Mouse (Mus musculus) limb, embryonic 12.5 days (tissue): ENCODE measurements around the gene Cdk20. TPM values are rescaled to one million over a fixed set of nuclear protein-coding genes. Genes with fewer than 3 reads are reported as not detected.
A peak's percentile ranks its signal among the peaks of the same experiment; 100 is the strongest.

ENCODE experiments used
- ATAC-seq: fragments of 200-750 bp; cut with Nextera tagmentation; 2 replicates; pipeline ENCODE4 v1.8.0; 2017; ENCODE audit warnings: low read depth, moderate TSS enrichment; ENCODE audit not compliant: insufficient number of reproducible peaks, insufficient read depth, low FRiP score, low TSS enrichment
- H3K27ac ChIP-seq: fragments of 300-500 bp; sonication (generic); 2 replicates; pipeline ENCODE4 v1.5.1; 2016; ENCODE audit warnings: mild to moderate bottlenecking, moderate library complexity
- H3K27me3 ChIP-seq: fragments of 300-500 bp; sonication (generic); 2 replicates; pipeline ENCODE4 v1.6.1; 2016; ENCODE audit warnings: mild to moderate bottlenecking, moderate library complexity
- H3K36me3 ChIP-seq: fragments of 300-500 bp; sonication (generic); 2 replicates; pipeline ENCODE4 v1.6.1; 2016; ENCODE audit warnings: mild to moderate bottlenecking, moderate library complexity
- H3K4me1 ChIP-seq: fragments of 300-500 bp; sonication (generic); replicated peaks from 2 replicates; pipeline ENCODE4 v1.6.1; 2016
- H3K4me2 ChIP-seq: fragments of 300-500 bp; sonication (generic); 2 replicates; pipeline ENCODE4 v1.6.1; 2016; ENCODE audit warnings: mild to moderate bottlenecking, moderate library complexity
- H3K4me3 ChIP-seq: fragments of 300-500 bp; sonication (generic); replicated peaks from 2 replicates; pipeline ENCODE4 v1.5.1; 2016; ENCODE audit warnings: mild to moderate bottlenecking
- H3K9ac ChIP-seq: fragments of 300-500 bp; sonication (generic); replicated peaks from 2 replicates; pipeline ENCODE4 v1.6.1; 2016; ENCODE audit warnings: mild to moderate bottlenecking, moderate library complexity
- H3K9me3 ChIP-seq: fragments of 300-500 bp; sonication (generic); 2 replicates; pipeline ENCODE4 v1.6.1; 2016; ENCODE audit warnings: mild to moderate bottlenecking, moderate library complexity
- WGBS: fragments of 180-500 bp; shearing (Covaris S2); methylation state at CpG from one replicate; pipeline ENCODE4 v1.1.7; 2016; 5-methylcytosine and 5-hydroxymethylcytosine counted together
- polyA plus RNA-seq: library from polyadenylated mRNA; unstranded; fragments of >200 nt; fragmentation: Nextera tagmentation; extraction: Ambion mirVana; gene quantifications from 2 replicates; pipeline ENCODE4 v1.2.1, GENCODE M21; 2016

The Cdk20 gene
- 16.9 and 18.1 TPM in 2 replicates for polyA plus RNA-seq

DNA sequence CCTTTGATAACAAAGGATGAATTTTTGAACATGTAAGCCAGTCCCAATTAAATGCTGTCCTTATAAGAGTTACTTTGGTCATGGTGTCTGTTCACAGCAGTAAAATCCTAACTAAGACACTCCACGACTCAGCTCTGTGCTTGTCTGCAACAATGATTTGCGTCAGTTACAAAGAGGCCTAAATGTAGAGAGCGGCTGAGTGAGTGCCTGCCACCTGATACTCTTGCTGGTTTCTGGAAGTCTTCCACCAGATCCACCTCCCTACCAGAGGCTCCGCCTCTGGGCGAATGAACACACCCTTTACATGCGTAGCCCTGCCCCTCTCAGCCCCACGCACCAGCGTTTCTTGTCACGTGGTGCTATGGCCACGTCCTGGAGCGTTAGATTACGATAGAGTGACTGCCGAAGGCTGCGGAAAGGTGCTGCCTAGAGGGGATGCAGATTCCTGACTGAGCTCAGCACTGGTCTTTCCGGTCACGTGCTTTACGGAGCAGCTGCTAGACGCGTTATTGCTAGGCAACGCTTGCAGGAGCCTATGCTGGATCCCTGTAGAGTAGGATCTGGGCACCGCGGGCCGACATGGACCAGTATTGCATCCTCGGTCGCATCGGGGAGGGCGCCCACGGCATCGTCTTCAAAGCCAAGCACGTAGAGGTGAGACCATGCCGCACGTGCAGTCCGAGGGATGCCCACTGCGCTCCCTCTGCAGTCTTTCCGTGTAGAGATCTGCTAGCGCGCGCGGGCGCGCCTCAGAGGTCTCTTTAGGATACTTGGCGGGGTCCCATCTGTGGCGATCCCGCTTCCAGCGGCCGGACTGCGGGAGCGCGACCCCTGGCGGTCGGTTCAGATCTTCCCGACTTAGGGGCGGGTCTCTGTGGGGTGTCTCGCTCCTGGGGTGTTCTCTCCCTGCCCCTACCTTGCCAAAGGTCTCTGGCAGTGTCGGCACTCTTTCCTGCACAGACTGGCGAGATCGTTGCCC, at the start of gene Cdk20:
Gene Cdk20, plus strand, starts transcription at position 298 of the 979 bp plus-strand sequence.
- Histone ChIP-seq H3K4me1 (peaks cover 16% of the 10 kb centered on the region; the same call in 1 of the 2 replicates), H3K27ac (peak within 1 kb of the TSS; percentile 94), H3K36me3 (0 out of 2 replicates have a peak, but pooled peaks cover 4% of the 10 kb centered on the region), H3K4me3 (peak within 1 kb of the TSS; percentile 62), H3K9ac (peak within 1 kb of the TSS; percentile 67), H3K27me3 (no peaks in the 10 kb centered on the region), H3K4me2 (peak within 1 kb of the TSS; percentile 67), H3K9me3 (no peaks in the 10 kb centered on the region)
- peak; percentile 100 for ATAC-seq
- WGBS: under 1% methylated on average over 57 of the region's 57 CpGs

DNA sequence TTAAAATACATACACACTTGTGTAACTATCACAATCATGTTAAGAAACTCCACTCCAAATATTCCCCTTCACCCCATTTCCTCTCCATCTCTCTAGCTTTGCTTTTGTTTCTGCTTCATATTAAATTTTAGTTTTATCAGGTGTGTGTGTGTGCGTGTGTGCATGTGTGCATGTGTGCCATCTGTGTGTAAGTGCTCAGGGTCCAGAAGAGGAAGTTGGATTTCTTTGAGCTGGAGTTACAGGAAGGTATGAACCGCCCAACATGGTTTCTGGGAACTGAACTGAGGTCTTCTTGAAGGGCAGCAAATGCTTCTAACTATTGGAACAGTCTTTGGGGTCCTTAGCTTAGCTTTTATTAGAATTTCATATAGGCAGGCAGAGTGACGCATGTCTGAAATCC, 47.2 kb upstream of the Cdk20 start:
- Histone ChIP-seq H3K36me3 (no peaks in the 10 kb centered on the region), H3K4me2 (no peak overlapping the region), H3K4me3 (no peak overlapping the region), H3K27me3 (no peaks in the 10 kb centered on the region), H3K4me1 (no peaks in the 10 kb centered on the region), H3K9me3 (no peaks in the 10 kb centered on the region), H3K9ac (no peak overlapping the region), H3K27ac (no peak overlapping the region)
- ATAC-seq: no peak
- 83% methylated on average over 3 of the region's 3 CpGs for WGBS

- no peak overlapping the region for H3K9ac ChIP-seq
Observed at GRCm38 (mm10) chr13:64386048-64386447, 46.1 kb upstream of the Cdk20 start.

DNA sequence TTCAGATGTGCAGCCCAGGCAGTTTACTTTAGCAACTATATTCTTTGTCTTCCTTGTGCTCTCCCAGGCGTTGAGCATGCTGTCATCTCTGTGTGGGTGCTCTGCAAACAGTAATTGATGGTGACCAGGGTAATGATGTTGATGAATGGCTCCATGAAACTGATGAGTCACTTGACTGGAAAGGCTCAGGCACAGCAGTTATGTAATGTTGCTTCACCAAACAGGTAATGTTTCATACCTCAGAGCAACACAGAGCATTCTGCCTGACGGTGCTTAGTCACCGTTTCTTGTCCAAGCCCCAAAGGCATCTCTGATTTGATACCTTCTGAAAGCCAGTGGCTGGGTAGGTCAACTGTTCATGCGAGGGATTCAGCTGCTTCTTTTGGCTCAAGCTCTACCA, 43.7 kb upstream of the Cdk20 start:
- Histone ChIP-seq H3K36me3 (no peaks in the 10 kb centered on the region), H3K4me1 (no peaks in the 10 kb centered on the region), H3K4me2 (no peak overlapping the region), H3K27ac (no peak overlapping the region), H3K27me3 (no peaks in the 10 kb centered on the region), H3K9me3 (no peaks in the 10 kb centered on the region), H3K9ac (no peak overlapping the region), H3K4me3 (no peak overlapping the region)
- ATAC-seq: no peak
- 68% methylated on average over 4 of the region's 4 CpGs for WGBS

More at GRCm38 (mm10) chr13:64386048-64386447, 46.1 kb upstream of the Cdk20 start:
- no peaks in the 10 kb centered on the region for H3K9me3 ChIP-seq
- no peak for ATAC-seq
- H3K4me2 ChIP-seq: no peak overlapping the region
- no peaks in the 10 kb centered on the region for H3K36me3 ChIP-seq
- H3K27me3 ChIP-seq: no peaks in the 10 kb centered on the region
- no peak overlapping the region for H3K4me3 ChIP-seq
- 46% methylated on average over 2 of the region's 2 CpGs for WGBS
- no peak overlapping the region for H3K27ac ChIP-seq
- H3K4me1 ChIP-seq: no peaks in the 10 kb centered on the region

GRCm38 (mm10) chr13:64396979-64397378, 35.1 kb upstream of the Cdk20 start:
- H3K4me2 ChIP-seq: no peak overlapping the region
- H3K27ac ChIP-seq: no peak overlapping the region
- no peak overlapping the region for H3K9ac ChIP-seq
- no peak overlapping the region for H3K4me3 ChIP-seq
- no peaks in the 10 kb centered on the region for H3K9me3 ChIP-seq
- 72% methylated on average over 8 of the region's 8 CpGs for WGBS
- no peaks in the 10 kb centered on the region for H3K36me3 ChIP-seq
- ATAC-seq: no peak
- no peaks in the 10 kb centered on the region for H3K27me3 ChIP-seq
- H3K4me1 ChIP-seq: no peaks in the 10 kb centered on the region

- 91% methylated on average over 1 of the region's 1 CpGs for WGBS
- Histone ChIP-seq H3K9me3 (no peaks in the 10 kb centered on the region), H3K27me3 (no peaks in the 10 kb centered on the region), H3K4me3 (no peak overlapping the region), H3K36me3 (no peaks in the 10 kb centered on the region), H3K27ac (no peak overlapping the region), H3K4me2 (no peak overlapping the region), H3K4me1 (no peaks in the 10 kb centered on the region), H3K9ac (no peak overlapping the region)
- ATAC-seq: no peak
Observed at GRCm38 (mm10) chr13:64398065-64398464, 34.0 kb upstream of the Cdk20 start.

- Histone ChIP-seq H3K9ac (no peak overlapping the region), H3K4me3 (no peak overlapping the region), H3K4me2 (no peak overlapping the region), H3K27ac (no peak overlapping the region), H3K27me3 (no peaks in the 10 kb centered on the region), H3K4me1 (no peaks in the 10 kb centered on the region), H3K9me3 (no peaks in the 10 kb centered on the region), H3K36me3 (no peaks in the 10 kb centered on the region)
- ATAC-seq: no peak
- WGBS: 83% methylated on average over 3 of the region's 3 CpGs
Observed at GRCm38 (mm10) chr13:64399906-64400305, 32.2 kb upstream of the Cdk20 start.

GRCm38 (mm10) chr13:64400801-64401361, 31.2 kb upstream of the Cdk20 start:
- no peaks in the 10 kb centered on the region for H3K4me1 ChIP-seq
- no peak overlapping the region for H3K4me2 ChIP-seq
- no peaks in the 10 kb centered on the region for H3K36me3 ChIP-seq
- WGBS: 44% methylated on average over 7 of the region's 7 CpGs
- peak overlapping the region; percentile 37; the same call in 1 of the 2 replicates for H3K27ac ChIP-seq
- no peaks in the 10 kb centered on the region for H3K9me3 ChIP-seq
- no peaks in the 10 kb centered on the region for H3K27me3 ChIP-seq
- no peak overlapping the region for H3K4me3 ChIP-seq
- no peak overlapping the region for H3K9ac ChIP-seq
- peak; percentile 26; the same call in 1 of the 2 replicates for ATAC-seq

DNA sequence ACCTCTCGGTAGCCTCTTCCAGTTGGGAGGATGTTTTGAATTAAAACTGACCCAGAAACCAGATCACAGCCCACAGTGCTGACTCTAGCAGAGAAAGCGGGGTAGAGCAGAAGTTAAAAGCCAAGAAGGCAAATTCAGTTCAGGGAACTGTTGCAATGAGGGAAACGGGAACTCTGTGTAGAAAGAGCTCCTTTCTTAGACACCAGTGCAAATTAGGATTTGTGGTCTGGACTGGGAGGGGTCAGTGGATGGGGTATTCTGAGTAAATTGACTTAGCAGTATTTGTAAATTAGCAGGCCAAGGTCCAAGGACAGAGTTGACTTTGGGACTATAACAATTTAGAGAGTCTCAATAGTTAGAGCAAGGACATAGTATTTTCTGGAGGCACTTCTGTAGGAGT, 30.1 kb upstream of the Cdk20 start:
- H3K4me2 ChIP-seq: no peak overlapping the region
- no peaks in the 10 kb centered on the region for H3K9me3 ChIP-seq
- no peak for ATAC-seq
- no peaks in the 10 kb centered on the region for H3K36me3 ChIP-seq
- 56% methylated on average over 3 of the region's 3 CpGs for WGBS
- no peak overlapping the region for H3K27ac ChIP-seq
- no peak overlapping the region for H3K4me3 ChIP-seq
- H3K27me3 ChIP-seq: no peaks in the 10 kb centered on the region
- no peak overlapping the region for H3K9ac ChIP-seq
- H3K4me1 ChIP-seq: no peaks in the 10 kb centered on the region

- Histone ChIP-seq H3K9me3 (no peaks in the 10 kb centered on the region), H3K27ac (no peak overlapping the region), H3K4me1 (no peaks in the 10 kb centered on the region), H3K36me3 (no peaks in the 10 kb centered on the region), H3K4me3 (no peak overlapping the region), H3K9ac (no peak overlapping the region), H3K4me2 (no peak overlapping the region), H3K27me3 (no peaks in the 10 kb centered on the region)
- 87% methylated on average over 10 of the region's 10 CpGs for WGBS
- ATAC-seq: no peak
Observed at GRCm38 (mm10) chr13:64402504-64402949, 29.6 kb upstream of the Cdk20 start.

- H3K36me3 ChIP-seq: no peaks in the 10 kb centered on the region
- H3K9me3 ChIP-seq: no peaks in the 10 kb centered on the region
- no peak overlapping the region for H3K9ac ChIP-seq
- H3K4me1 ChIP-seq: no peaks in the 10 kb centered on the region
- no peaks in the 10 kb centered on the region for H3K27me3 ChIP-seq
- no peak overlapping the region for H3K4me2 ChIP-seq
- 87% methylated on average over 8 of the region's 8 CpGs for WGBS
- H3K27ac ChIP-seq: no peak overlapping the region
- no peak overlapping the region for H3K4me3 ChIP-seq
- no peak for ATAC-seq
Observed at GRCm38 (mm10) chr13:64402951-64403460, 29.1 kb upstream of the Cdk20 start.
